Comparison of ENCODE assay signal across 24 mouse cellular contexts in the genomic region with DNA sequence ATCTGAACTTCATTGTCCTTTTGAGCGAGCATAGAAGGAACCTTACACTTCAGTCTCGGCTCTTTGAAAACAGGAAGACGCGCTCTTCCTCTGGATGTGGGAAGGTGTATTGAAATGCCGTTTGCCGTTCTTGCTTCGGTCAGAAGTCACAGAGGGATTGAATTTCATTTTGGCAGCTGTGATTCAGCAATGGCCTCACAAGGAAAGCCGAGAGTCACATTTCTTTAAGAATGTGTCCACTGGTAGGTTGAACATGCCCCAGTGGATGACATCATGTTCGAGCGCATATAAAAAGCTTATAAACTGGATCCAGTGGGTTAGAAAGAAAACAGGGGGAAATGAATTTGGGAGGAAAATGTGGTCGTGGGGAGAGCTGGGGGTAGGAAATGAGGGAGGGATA.
DNase-seq lines count a peak whose midpoint lies in the region; ATAC-seq lines count a peak whose summit lies in the region.
"Had no signal": no experiment of that assay in that cellular context is flagged by ENCODE, and none has a peak within 500 bp of the region (broad histone marks: within the 10 kb centered on the region; RNA-seq: fewer than 3 reads in every experiment).

No protein-coding gene starts in this region.

- H3K4me2 ChIP-seq in embryonic facial prominence, embryonic 11.5 days (ENCODE audit: low read depth, low read length), result no peak overlapping the region
- H3K4me2 ChIP-seq in midbrain, embryonic 11.5 days, result no peak overlapping the region
- no peak overlapping the region for H3K4me2 ChIP-seq in midbrain, embryonic 13.5 days (replicated peaks)
- H3K4me2 ChIP-seq in limb, embryonic 13.5 days (replicated peaks), result peak overlapping the region; percentile 44
- H3K4me2 ChIP-seq: embryonic facial prominence, embryonic 15.5 days; forebrain, embryonic 15.5 days; heart, embryonic 11.5 days; hindbrain, embryonic 12.5 days; hindbrain, embryonic 15.5 days had no signal

- peaks cover 4% of the 10 kb centered on the region; the same call in 1 of the 2 replicates for H3K4me1 ChIP-seq in embryonic facial prominence, embryonic 11.5 days (ENCODE audit: control insufficient read depth, insufficient read depth, low read length)
- peaks cover 11% of the 10 kb centered on the region for H3K4me1 ChIP-seq in embryonic facial prominence, embryonic 10.5 days
- no peaks in the 10 kb centered on the region for H3K4me1 ChIP-seq in midbrain, embryonic 11.5 days (ENCODE audit: control insufficient read depth, insufficient read depth, low read length)
- H3K4me1 ChIP-seq in midbrain, embryonic 13.5 days (replicated peaks), result no peaks in the 10 kb centered on the region
- peaks cover 33% of the 10 kb centered on the region for H3K4me1 ChIP-seq in limb, embryonic 13.5 days
- H3K4me1 ChIP-seq: embryonic facial prominence, embryonic 15.5 days; forebrain, embryonic 15.5 days; hindbrain, embryonic 15.5 days had no signal

- H3K4me3 ChIP-seq in embryonic facial prominence, embryonic 11.5 days (ENCODE audit: low read depth, low read length), result no peak overlapping the region
- no peak overlapping the region for H3K4me3 ChIP-seq in embryonic facial prominence, embryonic 10.5 days
- H3K4me3 ChIP-seq in midbrain, embryonic 11.5 days (ENCODE audit: low read depth, low read length), result no peak overlapping the region
- no peak overlapping the region for H3K4me3 ChIP-seq in midbrain, embryonic 13.5 days (replicated peaks)
- no peak overlapping the region for H3K4me3 ChIP-seq in limb, embryonic 13.5 days
- H3K4me3 ChIP-seq: embryonic facial prominence, embryonic 15.5 days; forebrain, embryonic 15.5 days; heart, adult 2 months; hindbrain, embryonic 12.5 days; hindbrain, embryonic 15.5 days had no signal

- no peaks in the 10 kb centered on the region for H3K36me3 ChIP-seq in embryonic facial prominence, embryonic 11.5 days (replicated peaks; ENCODE audit: control insufficient read depth, insufficient read depth, low read depth, low read length)
- no peaks in the 10 kb centered on the region for H3K36me3 ChIP-seq in embryonic facial prominence, embryonic 10.5 days (replicated peaks)
- no peaks in the 10 kb centered on the region for H3K36me3 ChIP-seq in midbrain, embryonic 11.5 days (ENCODE audit: control insufficient read depth, insufficient read depth, low read length)
- H3K36me3 ChIP-seq in midbrain, embryonic 13.5 days, result no peaks in the 10 kb centered on the region
- H3K36me3 ChIP-seq in limb, embryonic 13.5 days, result no peaks in the 10 kb centered on the region
- H3K36me3 ChIP-seq: embryonic facial prominence, embryonic 15.5 days; forebrain, embryonic 15.5 days; G1E; hindbrain, embryonic 12.5 days; hindbrain, embryonic 15.5 days had no signal

- H3K27ac ChIP-seq in embryonic facial prominence, embryonic 11.5 days (replicated peaks; ENCODE audit: low read depth, low read length), result no peak overlapping the region
- H3K27ac ChIP-seq in embryonic facial prominence, embryonic 10.5 days (replicated peaks), result no peak overlapping the region
- no peak overlapping the region for H3K27ac ChIP-seq in midbrain, embryonic 11.5 days (ENCODE audit: low read depth, low read length)
- no peak overlapping the region for H3K27ac ChIP-seq in midbrain, embryonic 13.5 days
- no peak overlapping the region; the same call in 1 of the 2 replicates for H3K27ac ChIP-seq in limb, embryonic 13.5 days
- H3K27ac ChIP-seq: embryonic facial prominence, embryonic 15.5 days; forebrain, embryonic 15.5 days; heart, adult 2 months; hindbrain, embryonic 12.5 days; hindbrain, embryonic 15.5 days had no signal

- 62% methylated on average over 11 of the region's 11 CpGs for WGBS in embryonic facial prominence, embryonic 11.5 days
- 67% methylated on average over 11 of the region's 11 CpGs for WGBS in embryonic facial prominence, embryonic 10.5 days
- 89% methylated on average over 11 of the region's 11 CpGs for WGBS in midbrain, embryonic 11.5 days
- 94% methylated on average over 11 of the region's 11 CpGs for WGBS in midbrain, embryonic 13.5 days
- 35% methylated on average over 11 of the region's 11 CpGs for WGBS in limb, embryonic 13.5 days

- H3K9me3 ChIP-seq in embryonic facial prominence, embryonic 11.5 days (replicated peaks; ENCODE audit: control insufficient read depth, low read length), result no peaks in the 10 kb centered on the region
- no peaks in the 10 kb centered on the region for H3K9me3 ChIP-seq in embryonic facial prominence, embryonic 10.5 days
- H3K9me3 ChIP-seq in midbrain, embryonic 11.5 days (ENCODE audit: control insufficient read depth, low read length), result no peaks in the 10 kb centered on the region
- H3K9me3 ChIP-seq in midbrain, embryonic 13.5 days, result no peaks in the 10 kb centered on the region
- peaks cover 6% of the 10 kb centered on the region; the same call in 1 of the 2 replicates for H3K9me3 ChIP-seq in limb, embryonic 13.5 days
- H3K9me3 ChIP-seq: embryonic facial prominence, embryonic 15.5 days; forebrain, embryonic 15.5 days; hindbrain, embryonic 12.5 days; hindbrain, embryonic 15.5 days had no signal

- no peaks in the 10 kb centered on the region for H3K27me3 ChIP-seq in embryonic facial prominence, embryonic 11.5 days (ENCODE audit: control insufficient read depth, insufficient read depth, low read length)
- no peaks in the 10 kb centered on the region for H3K27me3 ChIP-seq in embryonic facial prominence, embryonic 10.5 days (replicated peaks; ENCODE audit: low read depth, poor library complexity, severe bottlenecking)
- H3K27me3 ChIP-seq in midbrain, embryonic 11.5 days (ENCODE audit: control insufficient read depth, insufficient read depth, low read length), result no peaks in the 10 kb centered on the region
- H3K27me3 ChIP-seq in midbrain, embryonic 13.5 days, result no peaks in the 10 kb centered on the region
- H3K27me3 ChIP-seq in limb, embryonic 13.5 days, result no peaks in the 10 kb centered on the region
- H3K27me3 ChIP-seq: CH12.LX; embryonic facial prominence, embryonic 15.5 days; hindbrain, embryonic 12.5 days; hindbrain, embryonic 15.5 days had no signal

- peak; percentile 53 for DNase-seq in embryonic facial prominence, embryonic 11.5 days (ENCODE audit: low spot score)
- DNase-seq in embryonic facial prominence, embryonic 10.5 days (ENCODE audit: low spot score), result no peak
- DNase-seq in midbrain, embryonic 11.5 days (ENCODE audit: low spot score, missing footprints), result peak; percentile 44
- DNase-seq in gastrocnemius, postnatal 36 days, result no peak
- DNase-seq in urinary bladder, postnatal 36 days (ENCODE audit: low spot score in 2 of 2), result no peak
- DNase-seq: adrenal gland, postnatal 10 days; adrenal gland, postnatal 36 days; B cell, adult 2 months; cerebellum, adult 11 months; cerebellum, adult 2 months; cerebellum, adult 9-11 months; cerebellum, postnatal 25 days; gastrocnemius, postnatal 25 days; heart, adult 2 months had no signal

- ATAC-seq in embryonic facial prominence, embryonic 11.5 days (replicated peaks; ENCODE audit: insufficient number of reproducible peaks, low FRiP score, low TSS enrichment, low read depth), result no peak
- no peak for ATAC-seq in midbrain, embryonic 11.5 days (ENCODE audit: low FRiP score)
- no peak for ATAC-seq in midbrain, embryonic 13.5 days
- peak; percentile 74 for ATAC-seq in limb, embryonic 13.5 days (ENCODE audit: low FRiP score, low read depth)
- ATAC-seq: forebrain, embryonic 15.5 days; Patski had no signal

- no peak overlapping the region for H3K9ac ChIP-seq in embryonic facial prominence, embryonic 11.5 days (replicated peaks; ENCODE audit: low read length)
- no peak overlapping the region for H3K9ac ChIP-seq in midbrain, embryonic 11.5 days (ENCODE audit: low read length)
- no peak overlapping the region for H3K9ac ChIP-seq in midbrain, embryonic 13.5 days (replicated peaks)
- H3K9ac ChIP-seq in limb, embryonic 13.5 days, result no peak overlapping the region
- H3K9ac ChIP-seq: embryonic facial prominence, embryonic 15.5 days; forebrain, embryonic 15.5 days; hindbrain, embryonic 12.5 days; hindbrain, embryonic 15.5 days had no signal

- intact Hi-C loops in gastrocnemius, postnatal 36 days (cut with DNase I), result no loop called here

Comparison
In these comparisons a context has a peak if more than half of its experiments do, and no peak if none do; other contexts are left out.
1. DNase-seq: peak in embryonic facial prominence, embryonic 11.5 days (single experiment) and midbrain, embryonic 11.5 days (single experiment); none in embryonic facial prominence, embryonic 10.5 days (single experiment), gastrocnemius, postnatal 36 days (0 of 2) and urinary bladder, postnatal 36 days (0 of 2).